Mouse (Mus musculus): ENCODE measurements around the gene Mapkap1.

- TF ChIP-seq GATA1 (IDR thresholded peaks at IDR 0.05; ENCODE audit: borderline replicate concordance, low read length) (no peak), CTCF (IDR thresholded peaks at IDR 0.05; ENCODE audit: low read depth, low read length) (no peak), POLR2AphosphoS5 (IDR thresholded peaks at IDR 0.05; ENCODE audit: insufficient replicate concordance, low read depth, low read length) (no peak), TAL1 (conservative IDR thresholded peaks at IDR 0.05; ENCODE audit: low read depth, low read length) (no peak)
Measured at GRCm38 (mm10) chr2:34368396-34368795, 38.2 kb upstream of the Mapkap1 start.

Data from G1E (cell line).